Mouse (Mus musculus) layer of hippocampus, postnatal 10 days (tissue): ENCODE measurements around the gene Tjp2. TPM values are rescaled to one million over a fixed set of nuclear protein-coding genes. Genes with fewer than 3 reads are reported as not detected.

Source experiments
- DNase-seq, 2 experiments: peaks; one replicate each; pipeline ENCODE4 v3.0.0; 2021; ENCODE audit warnings: low spot score in 2 of 2
- total RNA-seq, 2 experiments: library from RNA; stranded (reverse); gene quantifications; 2 replicates each; pipeline ENCODE4 v1.2.3; 2021

Gene Tjp2
- total RNA-seq, 2 experiments from 2014 or later = 20.7 to 25.9 TPM

- no peak for DNase-seq
These were observed 161.2 kb downstream of the Tjp2 start for GRCm38 (mm10) chr19:24063585-24063984.

- DNase-seq = no peak
These were observed 166.0 kb downstream of the Tjp2 start for GRCm38 (mm10) chr19:24058851-24059250.

GRCm38 (mm10) chr19:24058021-24058420 lies 166.8 kb downstream of the Tjp2 start:
- no peak for DNase-seq

- DNase-seq = no peak
These were observed 167.9 kb downstream of the Tjp2 start for GRCm38 (mm10) chr19:24056880-24057279.

- no peak for DNase-seq
These were observed 169.9 kb downstream of the Tjp2 start for GRCm38 (mm10) chr19:24054904-24055303.

GRCm38 (mm10) chr19:24054265-24054664 lies 170.6 kb downstream of the Tjp2 start:
- DNase-seq = no peak

- DNase-seq = no peak
These were observed 174.3 kb downstream of the Tjp2 start for GRCm38 (mm10) chr19:24050514-24050913.

GRCm38 (mm10) chr19:24049329-24049728 lies 175.5 kb downstream of the Tjp2 start:
- DNase-seq = no peak

- no peak for DNase-seq
These were observed 178.3 kb downstream of the Tjp2 start for GRCm38 (mm10) chr19:24046395-24046993.

Other genes starting within 250 kb of the Tjp2 start
- 10 to 100 TPM; 12.9 to 14.6 TPM for gene Fam189a2, start 194.0 kb downstream of the Tjp2 start, total RNA-seq
- gene Fxn, start 55.6 kb upstream of the Tjp2 start, total RNA-seq = 10 to 100 TPM; 12.2 TPM